Mouse (Mus musculus): ENCODE results near the gene Nkx2-1.
"Not testable (repeated sequence)": the region's sequence is repeated elsewhere in the genome, so short reads cannot be mapped to it uniquely, and the experiment has no call there.

Gene Nkx2-1

DNA sequence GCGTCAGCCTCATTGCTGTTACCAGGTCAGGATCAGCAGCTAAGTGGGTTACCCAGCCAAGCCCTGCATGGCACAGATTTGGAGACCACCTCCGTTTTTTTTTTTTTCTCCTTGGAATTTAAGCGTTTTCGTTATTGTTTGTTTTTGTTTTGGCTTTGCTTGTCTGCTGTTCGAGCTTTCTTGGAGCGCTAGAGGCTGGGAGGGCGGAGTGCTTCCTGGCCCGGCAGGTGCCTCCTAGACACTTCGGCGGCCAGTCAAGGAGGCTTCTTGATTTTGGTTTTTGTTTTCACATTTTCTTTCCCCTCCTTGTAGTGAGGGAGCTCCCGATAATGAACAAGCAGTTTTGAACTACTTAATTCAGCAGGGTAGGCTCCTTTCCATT, at the start of gene Nkx2-1:
Gene Nkx2-1, minus strand, starts transcription at position 25 of the 382 bp plus-strand sequence.
- no peak for DNase-seq

DNA sequence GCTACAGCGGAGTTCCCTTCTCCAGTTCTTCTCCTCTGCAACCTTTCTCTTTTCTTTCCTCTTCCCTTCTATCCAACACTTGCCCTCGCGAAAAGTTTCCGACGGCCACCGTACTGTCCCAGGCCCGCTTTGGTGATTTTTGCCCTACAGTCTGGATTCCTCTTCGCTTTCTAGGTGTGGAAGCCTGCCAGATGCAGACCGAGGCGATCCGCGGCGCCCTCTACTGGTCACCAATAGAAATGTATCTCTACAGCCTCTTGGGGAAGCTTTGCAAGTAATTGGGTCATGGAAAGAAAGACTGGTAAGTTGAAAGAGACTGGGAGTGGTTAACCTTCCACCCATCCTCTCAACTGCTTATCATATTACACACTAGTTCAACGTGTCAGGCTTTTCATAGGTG, 4.4 kb upstream of the Nkx2-1 start:
- DNase-seq = peak; percentile 78

DNA sequence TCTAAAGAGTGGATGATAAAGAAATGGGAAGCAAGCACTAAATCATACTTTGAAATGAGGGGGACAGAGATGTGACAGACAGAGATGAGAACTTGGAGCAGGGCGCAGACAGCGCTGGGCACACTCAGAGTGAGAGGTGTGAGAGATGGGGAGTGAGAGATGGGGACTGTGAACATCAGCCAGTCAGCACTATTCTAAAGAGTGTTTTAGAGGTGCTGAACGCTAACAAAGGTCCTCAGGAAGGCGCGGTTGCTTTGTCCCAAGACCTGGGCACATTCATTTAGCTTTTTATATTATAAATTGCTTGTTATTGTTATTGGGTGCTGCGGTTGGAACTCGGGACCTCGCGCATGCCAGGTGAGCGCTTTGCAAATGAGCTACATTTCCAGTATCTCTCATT, 3.9 kb upstream of the Nkx2-1 start:
- no peak for DNase-seq

DNA sequence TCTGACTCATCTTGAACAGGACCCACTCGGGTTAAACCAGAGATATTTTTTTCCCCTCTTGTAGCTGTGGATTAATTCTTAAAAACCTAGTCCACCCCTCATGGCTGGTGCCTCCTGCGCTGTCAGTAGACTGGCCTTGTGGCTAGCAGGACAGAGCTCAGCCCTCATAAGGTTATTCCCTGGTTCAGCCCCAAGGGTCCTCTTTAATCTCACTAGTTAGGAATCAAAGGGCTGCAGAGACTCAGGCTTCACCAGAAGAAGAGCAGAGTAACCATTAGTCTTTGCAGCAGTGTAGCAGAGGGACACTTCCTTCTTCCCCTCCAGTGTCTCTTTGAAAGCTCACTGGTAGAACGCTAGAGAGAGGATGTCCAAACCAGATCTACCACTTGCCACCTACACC, 1.9 kb upstream of the Nkx2-1 start:
- DNase-seq = no peak

DNA sequence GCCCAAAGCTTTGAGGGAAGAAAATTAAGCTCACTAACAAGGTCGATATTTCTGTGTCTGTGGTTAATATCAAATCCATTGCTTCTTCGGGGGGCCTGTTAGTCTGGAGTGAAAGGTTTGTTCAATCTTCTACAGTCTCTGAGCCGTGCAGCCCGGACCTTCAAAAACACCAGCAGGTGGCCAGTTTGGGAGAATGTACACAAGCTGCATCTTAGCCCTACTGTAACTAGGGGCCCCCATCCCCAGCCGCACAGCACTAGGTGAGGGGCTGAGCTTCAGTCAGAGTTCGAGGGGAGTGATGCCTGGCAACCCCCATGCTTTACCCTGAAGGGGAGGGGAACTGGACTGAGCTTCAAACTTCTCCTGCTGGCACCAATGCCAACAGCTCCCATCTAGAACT, 1.2 kb upstream of the Nkx2-1 start:
- DNase-seq = no peak

DNA sequence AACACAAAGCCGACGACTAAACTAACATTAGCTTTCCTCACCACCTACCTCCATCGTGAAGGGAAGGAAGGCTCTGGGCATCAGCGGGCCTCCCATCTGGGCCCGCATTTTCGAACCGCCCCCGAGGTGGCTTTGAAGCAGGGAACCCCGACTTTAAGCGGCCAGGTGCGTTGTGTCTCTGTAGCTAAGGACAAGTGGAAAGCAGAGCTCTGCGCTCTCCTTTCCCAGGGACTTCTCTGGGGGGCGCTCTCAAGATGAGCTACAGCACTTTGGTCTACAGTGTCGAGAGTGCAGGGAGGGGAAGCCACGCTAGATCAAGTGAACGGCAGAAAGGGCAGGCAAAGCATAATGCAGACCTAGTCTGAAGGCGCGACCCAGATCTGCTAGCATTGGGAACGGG, 634 bp upstream of the Nkx2-1 start:
- no peak for DNase-seq

DNA sequence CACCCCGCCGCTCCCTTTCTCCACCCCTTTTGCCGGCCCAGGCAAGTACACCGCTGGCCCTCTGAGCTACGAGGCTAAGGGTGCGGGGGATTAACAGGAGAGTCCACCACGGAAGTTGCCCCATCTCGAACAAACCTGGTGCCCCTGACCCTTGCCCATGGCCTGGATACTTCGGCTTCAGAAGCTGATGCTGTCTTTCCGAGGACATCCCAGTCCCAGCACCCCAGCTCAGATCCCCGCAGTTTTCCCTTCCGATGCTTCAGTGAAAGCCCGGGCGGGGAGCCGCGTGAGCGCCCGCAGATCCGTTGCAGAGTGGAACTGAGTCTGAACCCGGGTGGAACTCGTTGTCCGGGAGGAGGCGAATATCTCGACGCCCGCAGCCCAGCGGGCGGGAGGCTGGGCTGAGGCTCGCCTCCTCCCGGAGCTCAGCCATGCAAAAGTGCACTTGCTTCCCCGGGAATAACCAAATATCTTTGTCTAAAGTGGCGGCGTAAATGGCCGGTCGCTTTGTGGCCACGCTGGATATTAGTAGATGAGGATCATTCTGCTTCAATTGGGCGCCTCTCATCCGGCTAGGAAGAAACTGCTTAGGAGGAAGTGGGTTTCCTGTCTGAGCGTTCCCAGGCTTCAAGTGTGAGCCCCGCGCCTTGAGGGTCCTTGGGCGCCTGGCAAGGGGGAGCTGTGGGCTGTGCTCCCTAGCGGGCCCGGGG, 379 bp downstream of the Nkx2-1 start:
- DNase-seq = peak; percentile 38

DNA sequence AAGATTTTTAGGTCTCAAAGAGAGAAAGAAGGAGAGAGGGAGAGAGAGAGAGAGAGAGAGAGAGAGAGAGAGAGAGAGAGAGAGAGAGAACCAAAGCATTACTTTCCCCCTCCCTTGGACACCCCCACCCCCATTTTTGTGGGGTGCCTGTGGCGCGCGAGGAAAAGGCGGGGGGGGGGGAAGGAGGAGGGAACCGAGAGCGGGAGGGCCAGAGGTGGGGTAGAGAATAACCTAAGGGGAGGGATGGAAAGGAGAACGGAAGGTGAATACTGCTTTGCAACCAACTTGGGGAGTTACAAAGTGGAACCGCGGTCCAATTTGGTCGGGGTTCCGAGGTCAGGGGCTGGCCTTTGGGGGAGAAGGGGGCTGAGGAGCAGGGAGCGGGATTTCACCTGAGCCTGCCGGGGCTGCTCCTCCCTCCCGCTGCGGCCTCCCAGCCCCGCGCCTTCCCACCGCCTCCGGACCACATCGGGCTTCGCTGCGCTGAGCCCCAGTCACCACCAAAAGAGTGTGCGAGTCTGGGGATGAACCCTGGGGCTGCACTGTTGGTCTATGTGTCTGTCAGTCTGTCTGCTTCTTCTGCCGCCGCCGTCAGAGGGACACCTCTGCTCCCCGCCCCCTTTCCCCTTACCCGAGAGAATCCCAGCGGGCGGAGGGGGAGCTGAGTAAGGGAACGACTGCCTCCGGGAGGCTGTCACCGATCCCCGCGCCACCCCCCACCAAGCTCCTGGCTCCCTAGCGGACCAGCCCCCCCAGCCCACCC, 1.1 kb downstream of the Nkx2-1 start:
- peak; percentile 69 for DNase-seq

DNA sequence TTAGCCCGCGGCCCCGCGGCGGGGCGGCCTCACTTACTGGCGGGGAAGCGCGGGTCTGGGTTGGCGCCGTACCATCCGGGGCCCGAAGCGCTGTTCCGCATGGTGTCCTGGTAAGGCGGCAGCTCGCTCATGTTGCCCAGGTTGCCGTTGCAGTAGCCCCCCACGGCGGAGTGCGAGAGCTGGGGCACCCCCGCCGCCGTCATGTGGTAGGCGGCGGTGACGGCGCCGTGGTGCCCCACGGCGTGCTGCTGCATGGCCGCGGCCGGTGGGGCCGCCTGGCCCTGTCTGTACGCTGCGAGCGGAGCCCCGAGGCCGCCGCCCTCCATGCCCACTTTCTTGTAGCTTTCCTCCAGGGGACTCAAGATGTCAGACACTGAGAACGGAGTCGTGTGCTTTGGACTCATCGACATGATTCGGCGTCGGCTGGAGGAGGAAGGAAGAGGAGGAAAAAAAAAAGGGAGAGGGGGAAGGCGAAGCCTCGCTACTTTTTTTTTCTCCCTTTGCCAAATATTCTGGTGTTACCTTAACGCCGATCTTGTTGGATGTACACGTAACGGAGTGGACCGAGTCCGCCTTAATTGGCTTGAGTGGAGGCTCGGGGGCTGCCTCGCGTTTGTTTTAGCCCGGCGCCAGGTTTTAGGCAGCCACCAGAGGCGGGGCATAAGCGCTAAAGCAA, 1.9 kb downstream of the Nkx2-1 start:
- DNase-seq = peak; percentile 79

DNA sequence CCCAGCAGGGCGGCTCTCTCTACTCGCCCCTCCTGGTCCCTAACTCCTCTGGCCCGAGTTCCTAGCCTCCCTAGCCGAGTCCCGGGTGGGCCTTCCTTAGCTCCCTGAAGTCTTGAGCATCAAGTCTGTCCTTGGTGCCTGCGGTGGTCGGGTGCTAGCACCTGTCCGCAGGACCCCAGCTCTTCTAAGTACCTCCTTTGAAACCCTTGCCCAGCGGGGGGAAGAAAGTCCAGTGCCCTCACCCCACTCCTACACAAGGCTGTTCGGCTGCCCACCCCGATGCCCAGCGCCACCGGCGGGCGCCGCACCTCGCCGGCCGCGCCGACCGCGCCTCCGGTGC, 2.4 kb downstream of the Nkx2-1 start:
- DNase-seq = no peak

DNA sequence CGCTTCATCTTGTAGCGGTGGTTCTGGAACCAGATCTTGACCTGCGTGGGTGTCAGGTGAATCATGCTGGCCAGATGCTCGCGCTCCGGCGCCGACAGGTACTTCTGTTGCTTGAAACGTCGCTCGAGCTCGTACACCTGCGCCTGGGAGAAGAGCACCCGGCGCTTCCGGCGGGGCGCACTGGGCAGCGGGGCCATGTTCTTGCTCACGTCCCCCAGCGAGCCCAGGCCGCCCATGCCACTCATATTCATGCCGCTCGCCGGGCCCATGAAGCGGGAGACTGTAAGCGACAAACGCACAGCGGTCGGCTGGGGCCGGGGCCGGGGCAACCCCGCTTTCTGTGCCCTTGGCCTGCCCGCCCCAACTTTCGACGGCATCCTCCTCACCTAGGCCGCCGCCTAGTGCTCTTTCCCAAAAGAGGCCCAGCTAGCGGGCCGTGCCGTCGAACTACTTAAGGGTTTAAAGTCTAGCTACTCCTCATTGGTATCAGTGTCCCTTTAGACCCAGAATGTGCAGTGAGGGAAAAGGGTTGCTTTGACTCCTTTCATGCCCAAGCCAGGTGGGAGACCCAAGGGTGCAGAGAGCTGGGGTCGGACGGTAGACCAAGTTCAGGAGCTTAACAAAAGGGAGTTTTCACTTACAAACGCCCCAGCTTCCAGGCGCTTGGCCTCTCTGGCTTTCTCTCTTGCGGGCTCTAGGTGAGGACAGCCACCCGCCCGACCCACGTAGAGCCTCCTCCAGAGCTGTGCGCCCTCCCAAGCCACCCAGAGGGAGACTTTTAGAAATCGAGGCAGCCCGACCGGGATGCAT, 3.0 kb downstream of the Nkx2-1 start:
- DNase-seq = no peak

DNA sequence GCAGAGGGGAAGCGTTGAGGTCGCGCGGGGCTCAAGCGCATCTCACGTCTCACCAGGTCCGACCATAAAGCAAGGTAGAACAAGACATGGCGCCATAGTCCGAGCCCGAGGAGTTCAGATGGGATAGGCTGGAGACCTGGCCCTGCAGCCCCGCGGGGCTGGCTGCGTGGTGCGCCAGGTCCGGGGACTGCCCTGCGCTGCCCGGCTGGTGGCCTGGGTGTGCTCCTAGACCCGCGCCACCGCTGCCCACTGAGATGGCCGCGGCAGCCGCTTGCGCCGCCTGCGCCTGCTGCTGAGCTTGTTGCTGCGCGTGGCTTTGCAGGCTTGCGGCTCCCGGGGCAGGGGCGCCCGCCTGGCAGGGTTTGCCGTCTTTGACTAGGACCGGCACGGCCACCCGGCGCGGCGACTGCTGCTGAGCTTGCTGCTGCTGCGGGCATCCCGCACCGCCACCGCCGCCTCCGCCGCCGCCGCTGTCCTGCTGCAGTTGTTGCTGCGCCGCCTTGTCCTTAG, 3.7 kb downstream of the Nkx2-1 start:
- no peak for DNase-seq

DNA sequence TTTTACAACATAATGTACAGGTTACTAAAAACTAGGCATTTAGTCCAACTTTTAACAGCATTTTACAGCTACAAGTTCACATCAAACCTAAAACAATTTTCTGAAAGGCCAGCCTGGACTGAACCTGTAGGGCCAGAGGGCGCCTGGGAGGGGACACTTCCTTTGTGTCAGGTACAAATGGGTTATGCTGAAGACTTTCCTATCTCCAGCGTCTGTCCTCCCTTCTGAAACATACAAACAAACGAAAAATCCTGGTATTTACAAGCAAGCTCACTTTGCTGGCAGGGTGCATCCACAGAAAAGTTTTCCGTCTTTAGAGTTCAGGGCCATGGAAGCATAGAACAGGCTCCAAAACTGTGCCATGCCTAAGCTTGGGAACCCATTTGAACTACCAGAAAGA, 4.6 kb downstream of the Nkx2-1 start:
- no peak for DNase-seq

DNA sequence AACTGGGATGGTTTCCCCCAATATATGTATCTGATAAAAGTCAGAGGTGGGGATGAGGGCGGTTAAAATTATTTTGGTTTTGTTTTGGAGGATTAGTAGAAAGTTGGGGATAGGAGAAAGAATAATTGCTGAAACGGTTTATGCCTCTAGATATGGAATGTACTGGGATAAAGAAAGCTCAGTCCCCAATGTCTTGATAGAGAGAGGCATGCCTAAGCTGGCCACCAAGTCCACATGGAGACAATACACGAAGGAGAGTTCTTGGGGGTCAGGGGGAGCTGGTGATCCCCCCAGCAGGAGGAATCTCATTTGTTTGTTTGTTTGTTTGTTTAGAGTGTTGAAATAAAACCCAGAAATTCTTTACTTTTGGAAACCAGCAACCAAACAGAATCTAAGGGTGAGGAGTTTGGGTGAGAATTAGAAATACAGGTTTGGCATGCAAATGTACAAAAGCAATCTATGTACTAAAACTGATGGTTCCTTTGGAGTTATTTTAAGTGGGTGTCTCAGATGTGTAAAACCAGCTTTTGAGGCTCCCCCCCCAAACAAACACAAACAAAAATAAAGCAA, 5.6 kb downstream of the Nkx2-1 start:
- no peak for DNase-seq

DNA sequence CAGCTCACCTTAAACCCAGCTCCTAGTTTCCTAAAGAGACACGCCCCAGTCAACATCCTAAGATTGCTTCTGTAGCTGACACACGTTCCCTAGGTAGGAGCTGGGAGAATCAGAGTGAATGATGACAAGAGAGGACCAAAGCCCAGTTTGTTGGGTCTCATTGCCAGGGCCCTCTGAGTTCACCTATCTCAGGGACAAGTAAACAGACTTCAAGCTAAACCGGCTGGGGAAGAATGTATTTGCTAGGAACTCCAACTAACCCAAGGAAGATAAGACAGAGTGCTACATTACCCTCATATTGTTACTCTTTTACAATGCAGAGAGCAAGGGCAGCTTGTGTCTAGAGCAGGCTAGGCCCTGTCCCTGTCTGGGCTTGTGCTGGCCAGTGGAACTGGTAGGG, 6.8 kb downstream of the Nkx2-1 start:
- DNase-seq = no peak

DNA sequence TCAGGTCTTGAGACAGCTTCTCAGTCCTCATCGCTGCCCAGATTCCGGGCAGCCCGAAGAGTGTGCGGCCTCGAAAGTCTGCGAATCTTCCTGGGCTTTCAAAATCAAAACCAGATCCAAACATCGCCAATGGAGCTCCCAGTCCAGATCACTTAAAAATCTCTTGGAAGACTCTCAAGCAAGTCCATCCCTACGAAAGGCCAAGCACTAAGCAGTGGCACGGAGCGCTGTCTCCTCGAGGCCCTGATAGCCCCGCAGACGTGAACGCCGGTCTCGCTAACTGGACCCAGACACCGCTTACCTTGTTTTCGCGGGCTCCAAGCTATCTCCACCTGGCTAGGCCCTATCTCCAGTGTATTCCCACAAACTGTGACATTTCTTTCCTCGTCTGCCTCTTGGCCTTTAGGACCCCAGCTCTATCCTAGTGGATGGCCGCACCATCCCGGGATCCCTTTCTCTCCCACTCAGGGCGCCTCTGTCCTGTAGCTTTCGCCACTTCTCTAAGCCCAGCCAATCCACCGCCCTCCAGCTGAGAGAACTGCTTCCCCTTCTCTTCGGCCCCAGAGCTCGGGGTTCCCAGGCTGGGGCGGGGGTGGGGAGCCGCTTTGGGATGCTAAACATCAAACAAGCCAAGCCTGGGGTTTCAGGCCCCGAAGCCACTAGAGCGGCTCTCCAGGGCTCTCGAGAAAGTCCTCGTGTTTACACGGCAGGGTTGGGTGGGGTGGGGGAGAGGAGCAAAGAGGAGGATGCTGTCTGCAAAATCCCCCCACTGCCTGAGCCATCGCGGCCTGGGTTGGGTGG, 7.6 kb downstream of the Nkx2-1 start:
- peak; percentile 51 for DNase-seq

DNA sequence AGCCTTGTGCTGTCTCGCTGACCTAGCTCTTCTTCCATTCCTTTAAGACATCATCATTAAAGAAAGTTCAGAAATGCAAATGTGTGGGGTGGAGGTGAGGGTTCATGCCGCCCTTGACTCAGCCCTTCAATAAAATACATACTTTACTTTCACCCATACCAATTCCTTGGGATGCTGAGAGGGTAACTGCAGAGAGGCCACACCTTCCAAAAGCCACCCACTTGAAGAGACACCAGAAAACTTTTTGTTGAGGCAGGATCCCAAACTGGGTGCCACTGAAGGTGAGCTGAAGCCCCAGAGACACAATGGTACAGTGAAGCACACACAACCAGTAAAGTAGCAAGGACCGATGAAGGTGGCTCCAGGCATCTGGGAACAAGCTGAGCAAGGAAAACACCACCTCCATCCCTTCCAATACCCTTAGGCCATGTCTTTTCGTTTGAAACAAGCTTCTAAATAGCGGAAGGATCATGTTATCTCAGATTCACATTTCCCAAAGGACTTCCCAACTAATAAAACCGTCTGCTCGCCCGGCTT, 8.6 kb downstream of the Nkx2-1 start:
- DNase-seq = no peak

DNA sequence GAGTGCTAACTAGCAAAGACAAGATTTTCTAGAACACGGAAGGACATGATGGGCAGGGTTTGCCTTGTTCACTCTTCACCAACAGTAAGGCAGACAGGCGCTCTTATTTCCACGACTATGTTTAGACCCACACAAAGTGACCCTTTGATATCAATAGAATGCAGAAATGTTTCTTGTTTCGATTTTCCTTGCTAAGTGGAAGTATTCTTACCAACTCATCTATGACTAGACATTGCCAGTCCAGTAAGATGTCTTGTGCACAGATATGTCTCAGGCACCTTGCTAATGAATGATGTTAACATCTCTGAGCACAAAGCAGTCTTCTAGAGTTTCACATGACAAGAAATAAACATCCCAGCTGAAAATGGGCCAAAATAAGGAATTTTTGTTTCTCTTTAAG, 9.6 kb downstream of the Nkx2-1 start:
- DNase-seq = no peak

DNA sequence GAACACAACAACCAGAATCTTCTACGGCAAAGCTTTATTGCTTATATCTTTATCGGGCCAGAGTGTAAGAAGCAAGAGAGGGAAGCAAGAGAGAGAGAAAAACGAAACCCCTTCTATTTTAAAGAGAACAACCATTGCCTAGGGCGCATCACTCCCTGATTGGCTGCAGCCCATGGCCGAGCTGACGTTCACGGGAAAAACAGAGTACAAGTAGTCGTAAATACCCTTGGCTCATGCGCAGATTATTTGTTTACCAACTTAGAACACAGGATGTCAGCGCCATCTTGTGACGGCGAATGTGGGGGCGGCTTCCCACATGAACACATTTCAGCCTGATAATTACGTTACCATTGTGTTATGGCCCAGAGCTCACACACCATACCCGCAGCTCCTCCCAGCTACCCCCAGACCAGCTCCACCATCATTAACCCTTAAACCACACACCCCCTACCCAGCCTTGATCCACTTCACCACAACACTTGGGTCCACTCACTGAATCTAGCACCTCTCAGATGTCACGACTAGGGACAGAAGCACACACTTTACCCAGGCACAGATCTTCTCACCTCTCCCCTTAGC, 11.4 kb downstream of the Nkx2-1 start:
- DNase-seq = not testable (repeated sequence)

DNA sequence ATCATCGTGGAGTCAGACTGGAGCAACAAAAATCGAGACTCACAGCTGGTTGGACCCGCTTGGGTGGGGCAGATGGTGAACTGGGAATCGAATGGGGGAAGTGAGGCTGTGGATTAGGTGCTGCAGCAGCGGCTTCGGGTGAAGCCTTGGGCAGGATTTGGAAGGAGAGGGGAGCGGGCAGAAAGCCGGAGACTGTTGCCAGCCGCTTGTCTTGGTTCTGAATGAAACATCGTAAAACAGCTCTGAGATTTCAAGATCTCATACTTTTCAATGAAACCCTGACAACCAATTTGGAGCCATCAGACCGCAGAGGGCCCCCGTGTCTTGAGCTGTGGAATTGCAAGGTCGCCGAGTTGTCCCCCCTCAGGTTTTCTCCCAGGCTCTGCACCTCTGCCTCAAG, 12.5 kb downstream of the Nkx2-1 start:
- no peak for DNase-seq

DNA sequence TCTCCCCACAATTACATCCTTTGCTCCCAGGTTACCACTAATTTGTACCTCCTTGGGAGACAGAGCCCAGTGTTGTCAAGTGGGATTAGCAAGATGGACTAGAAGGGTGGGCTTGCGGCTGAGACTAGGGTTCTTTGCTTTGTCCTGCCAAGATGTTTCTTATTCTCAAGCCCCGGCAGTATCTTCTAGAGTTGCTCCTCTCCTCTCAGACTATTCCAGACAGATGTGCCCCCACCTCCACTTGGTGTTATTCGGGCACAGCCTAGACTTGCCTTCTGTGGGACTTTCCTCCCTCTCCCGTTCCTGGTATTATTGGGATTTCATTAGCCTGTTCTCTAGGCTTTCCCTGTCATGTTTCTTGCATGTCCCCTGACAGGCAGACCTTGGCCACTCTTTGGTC, 14.5 kb downstream of the Nkx2-1 start:
- DNase-seq = no peak

Data from lung, postnatal 10 days (tissue).